Mouse (Mus musculus) midbrain, embryonic 12.5 days (tissue): ENCODE measurements around the gene Mtg1. TPM values are rescaled to one million over a fixed set of nuclear protein-coding genes. Genes with fewer than 3 reads are reported as not detected.

Source experiments
- ATAC-seq: fragments of 200-750 bp; cut with Nextera tagmentation; 2 replicates; pipeline ENCODE4 v1.8.0; 2017; ENCODE audit warnings: low read depth, moderate TSS enrichment, moderate library complexity; ENCODE audit not compliant: low FRiP score
- H3K27ac ChIP-seq: fragments of 300-500 bp; sonication (generic); replicated peaks from 2 replicates; pipeline ENCODE4 v1.5.1; 2016; ENCODE audit warnings: mild to moderate bottlenecking
- H3K27me3 ChIP-seq: fragments of 300-500 bp; sonication (generic); 2 replicates; pipeline ENCODE4 v1.6.1; 2016; ENCODE audit warnings: mild to moderate bottlenecking
- H3K36me3 ChIP-seq: fragments of 300-500 bp; sonication (generic); 2 replicates; pipeline ENCODE4 v1.6.1; 2016
- H3K4me1 ChIP-seq: fragments of 300-500 bp; sonication (generic); 2 replicates; pipeline ENCODE4 v1.6.1; 2016
- H3K4me2 ChIP-seq: fragments of 300-500 bp; sonication (generic); replicated peaks from 2 replicates; pipeline ENCODE4 v1.6.1; 2016; ENCODE audit warnings: mild to moderate bottlenecking, moderate library complexity
- H3K4me3 ChIP-seq: fragments of 300-500 bp; sonication (generic); 2 replicates; pipeline ENCODE4 v1.5.1; 2016; ENCODE audit warnings: mild to moderate bottlenecking
- H3K9ac ChIP-seq: fragments of 300-500 bp; sonication (generic); replicated peaks from 2 replicates; pipeline ENCODE4 v1.6.1; 2016; ENCODE audit warnings: mild to moderate bottlenecking, moderate library complexity
- H3K9me3 ChIP-seq: fragments of 300-500 bp; sonication (generic); 2 replicates; pipeline ENCODE4 v1.6.1; 2016; ENCODE audit warnings: mild to moderate bottlenecking
- WGBS: fragments of 180-500 bp; shearing (Covaris S2); methylation state at CpG from one replicate; pipeline ENCODE4 v1.1.7; 2016; 5-methylcytosine and 5-hydroxymethylcytosine counted together
- polyA plus RNA-seq: library from polyadenylated mRNA; unstranded; fragments of >200 nt; fragmentation: Nextera tagmentation; extraction: Ambion mirVana; gene quantifications from 2 replicates; pipeline ENCODE4 v1.2.1, GENCODE M21; 2016

The Mtg1 gene
- polyA plus RNA-seq, 1 experiment from 2014 or later: 28.8 TPM

GRCm38 (mm10) chr7:140194031-140194430, 56.7 kb downstream of the Mtg1 start:
- no peaks in the 10 kb centered on the region for H3K4me1 ChIP-seq
- WGBS: 92% methylated on average over 4 of the region's 4 CpGs

GRCm38 (mm10) chr7:140196002-140196401, 58.6 kb downstream of the Mtg1 start:
- Histone ChIP-seq H3K27ac (no peak overlapping the region), H3K27me3 (no peaks in the 10 kb centered on the region), H3K9me3 (no peaks in the 10 kb centered on the region), H3K36me3 (no peaks in the 10 kb centered on the region), H3K9ac (no peak overlapping the region), H3K4me1 (no peaks in the 10 kb centered on the region), H3K4me3 (no peak overlapping the region), H3K4me2 (no peak overlapping the region)
- WGBS: 86% methylated on average over 8 of the region's 8 CpGs
- ATAC-seq: no peak

More at GRCm38 (mm10) chr7:140194031-140194430, 56.7 kb downstream of the Mtg1 start:
- Histone ChIP-seq H3K9me3 (no peaks in the 10 kb centered on the region), H3K4me3 (no peak overlapping the region), H3K27ac (no peak overlapping the region), H3K9ac (no peak overlapping the region), H3K4me2 (no peak overlapping the region), H3K27me3 (no peaks in the 10 kb centered on the region), H3K36me3 (no peaks in the 10 kb centered on the region)
- no peak for ATAC-seq

Other genes with a start within 250 kb of the Mtg1 start
- 1.2 and 1.5 TPM in 2 replicates for gene Kndc1, start 242.9 kb upstream of the Mtg1 start, polyA plus RNA-seq
- gene Utf1, start 193.8 kb upstream of the Mtg1 start, polyA plus RNA-seq: not detected in 2 replicates
- 0.45 and 0.52 TPM in 2 replicates for gene 6430531B16Rik, start 158.8 kb upstream of the Mtg1 start, polyA plus RNA-seq
- gene Adam8, start 145.0 kb upstream of the Mtg1 start, polyA plus RNA-seq: 3.6 and 3.9 TPM in 2 replicates
- 41.9 and 45.2 TPM in 2 replicates for gene Zfp511, start 101.2 kb upstream of the Mtg1 start, polyA plus RNA-seq
- gene Tubgcp2, start 100.9 kb upstream of the Mtg1 start, polyA plus RNA-seq: 70.6 and 72.7 TPM in 2 replicates
- gene Msx3, start 88.5 kb upstream of the Mtg1 start, polyA plus RNA-seq: 2.5 and 6.9 TPM in 2 replicates
- gene Caly, start 55.0 kb upstream of the Mtg1 start, polyA plus RNA-seq: 21.4 and 22.3 TPM in 2 replicates
- gene Prap1, start 44.2 kb upstream of the Mtg1 start, polyA plus RNA-seq: not detected in 2 replicates
- 14.6 and 16.1 TPM in 2 replicates for gene Fuom, start 35.1 kb upstream of the Mtg1 start, polyA plus RNA-seq
- 9.8 and 11.3 TPM in 2 replicates for gene Paox, start 21.8 kb upstream of the Mtg1 start, polyA plus RNA-seq
- 136 and 142 TPM in 2 replicates for gene Echs1, start 21.1 kb upstream of the Mtg1 start, polyA plus RNA-seq
- 2.8 and 3.1 TPM in 2 replicates for gene Sprn, start 17.3 kb downstream of the Mtg1 start, polyA plus RNA-seq
- not detected in 2 replicates for gene Olfr522, start 27.2 kb downstream of the Mtg1 start, polyA plus RNA-seq
- not detected in 2 replicates for gene Olfr523, start 35.7 kb downstream of the Mtg1 start, polyA plus RNA-seq
- gene Olfr524, start 68.4 kb downstream of the Mtg1 start, polyA plus RNA-seq: not detected in 2 replicates
- not detected in 2 replicates for gene Cd163l1, start 80.7 kb downstream of the Mtg1 start, polyA plus RNA-seq
- gene 5830411N06Rik, start 109.7 kb downstream of the Mtg1 start, polyA plus RNA-seq: not detected in 2 replicates
- not detected in 2 replicates for gene Olfr525, start 183.3 kb downstream of the Mtg1 start, polyA plus RNA-seq
- gene Olfr527, start 196.5 kb downstream of the Mtg1 start, polyA plus RNA-seq: not detected in 2 replicates
- not detected in 2 replicates for gene Olfr60, start 224.1 kb downstream of the Mtg1 start, polyA plus RNA-seq
- gene Olfr530, start 238.8 kb downstream of the Mtg1 start, polyA plus RNA-seq: not detected in 2 replicates